Mouse (Mus musculus): ENCODE results near the gene Olfr549. TPM values are rescaled to one million over a fixed set of nuclear protein-coding genes. Genes with fewer than 3 reads are reported as not detected.

The Olfr549 gene
- polyA plus RNA-seq, 1 experiment from 2014 or later = not detected

GRCm38 (mm10) chr7:102597378-102598031 lies 47.8 kb downstream of the Olfr549 start, which contains the start of gene Olfr552:
Gene Olfr552, plus strand, starts transcription at chr7:102597770.
- no peaks in the 10 kb centered on the region for H3K9me3 ChIP-seq (replicated peaks)
- no peak within 1 kb of the TSS for H3K9ac ChIP-seq
- H3K4me3 ChIP-seq = no peak within 1 kb of the TSS
- H3K27me3 ChIP-seq = no peaks in the 10 kb centered on the region
- ATAC-seq (replicated peaks; ENCODE audit: insufficient number of reproducible peaks, insufficient read depth, low FRiP score, low read depth) = no peak
- no peaks in the 10 kb centered on the region for H3K36me3 ChIP-seq
- H3K4me2 ChIP-seq = no peak within 1 kb of the TSS
- WGBS = 63% methylated on average over 1 of the region's 1 CpGs
- H3K27ac ChIP-seq = no peak within 1 kb of the TSS
- H3K4me1 ChIP-seq (replicated peaks) = no peaks in the 10 kb centered on the region

Other genes with a start within 250 kb of the Olfr549 start
- 99.0 and 126 TPM in 2 replicates for gene Rrm1, start 108.2 kb upstream of the Olfr549 start, polyA plus RNA-seq (2015; fragmentation: Nextera tagmentation; extraction: Ambion mirVana)
- gene Olfr543, start 68.2 kb upstream of the Olfr549 start, polyA plus RNA-seq (2015; fragmentation: Nextera tagmentation; extraction: Ambion mirVana) = 0.29 and 0.30 TPM in 2 replicates
- 0.05 TPM in 2 replicates for gene Olfr544, start 61.6 kb upstream of the Olfr549 start, polyA plus RNA-seq (2015; fragmentation: Nextera tagmentation; extraction: Ambion mirVana)
- 0.04 TPM in 1 of 2 replicates, not detected in the other for gene Olfr545, start 50.3 kb upstream of the Olfr549 start, polyA plus RNA-seq (2015; fragmentation: Nextera tagmentation; extraction: Ambion mirVana)
- gene Olfr547, start 15.1 kb upstream of the Olfr549 start, polyA plus RNA-seq (2015; fragmentation: Nextera tagmentation; extraction: Ambion mirVana) = not detected in 2 replicates
- gene Olfr548-ps1, start 9.0 kb upstream of the Olfr549 start, polyA plus RNA-seq (2015; fragmentation: Nextera tagmentation; extraction: Ambion mirVana) = not detected in 2 replicates
- 0.68 and 0.84 TPM in 2 replicates for gene Trim21, start 15.6 kb downstream of the Olfr549 start, polyA plus RNA-seq (2015; fragmentation: Nextera tagmentation; extraction: Ambion mirVana)
- not detected in 2 replicates for gene Olfr550, start 21.6 kb downstream of the Olfr549 start, polyA plus RNA-seq (2015; fragmentation: Nextera tagmentation; extraction: Ambion mirVana)
- gene Olfr551, start 42.0 kb downstream of the Olfr549 start, polyA plus RNA-seq (2015; fragmentation: Nextera tagmentation; extraction: Ambion mirVana) = not detected in 2 replicates
- gene Olfr552, start 47.9 kb downstream of the Olfr549 start, polyA plus RNA-seq (2015; fragmentation: Nextera tagmentation; extraction: Ambion mirVana) = not detected in 2 replicates
- not detected in 2 replicates for gene Olfr553, start 68.3 kb downstream of the Olfr549 start, polyA plus RNA-seq (2015; fragmentation: Nextera tagmentation; extraction: Ambion mirVana)
- gene Olfr554, start 88.6 kb downstream of the Olfr549 start, polyA plus RNA-seq (2015; fragmentation: Nextera tagmentation; extraction: Ambion mirVana) = not detected in 2 replicates
- gene Olfr555, start 109.0 kb downstream of the Olfr549 start, polyA plus RNA-seq (2015; fragmentation: Nextera tagmentation; extraction: Ambion mirVana) = not detected in 2 replicates
- gene Olfr556, start 115.0 kb downstream of the Olfr549 start, polyA plus RNA-seq (2015; fragmentation: Nextera tagmentation; extraction: Ambion mirVana) = not detected in 2 replicates
- gene Trim68, start 137.5 kb downstream of the Olfr549 start, polyA plus RNA-seq (2015; fragmentation: Nextera tagmentation; extraction: Ambion mirVana) = 11.3 and 13.6 TPM in 2 replicates
- not detected in 2 replicates for gene Olfr557, start 146.0 kb downstream of the Olfr549 start, polyA plus RNA-seq (2015; fragmentation: Nextera tagmentation; extraction: Ambion mirVana)
- gene Olfr558, start 152.3 kb downstream of the Olfr549 start, polyA plus RNA-seq (2015; fragmentation: Nextera tagmentation; extraction: Ambion mirVana) = 0.51 and 0.74 TPM in 2 replicates
- not detected in 2 replicates for gene Olfr33, start 169.2 kb downstream of the Olfr549 start, polyA plus RNA-seq (2015; fragmentation: Nextera tagmentation; extraction: Ambion mirVana)
- gene Olfr559, start 177.6 kb downstream of the Olfr549 start, polyA plus RNA-seq (2015; fragmentation: Nextera tagmentation; extraction: Ambion mirVana) = not detected in 2 replicates
- gene Olfr560, start 209.5 kb downstream of the Olfr549 start, polyA plus RNA-seq (2015; fragmentation: Nextera tagmentation; extraction: Ambion mirVana) = not detected in 2 replicates
- gene Olfr78, start 209.6 kb downstream of the Olfr549 start, polyA plus RNA-seq (2015; fragmentation: Nextera tagmentation; extraction: Ambion mirVana) = 0.15 and 0.33 TPM in 2 replicates
- gene Olfr561, start 221.4 kb downstream of the Olfr549 start, polyA plus RNA-seq (2015; fragmentation: Nextera tagmentation; extraction: Ambion mirVana) = not detected in 2 replicates